Mouse (Mus musculus): ENCODE measurements around the gene Olfr154. TPM values are rescaled to one million over a fixed set of nuclear protein-coding genes. Genes with fewer than 3 reads are reported as not detected.

Olfr154 gene
- polyA plus RNA-seq (2012), result not detected in 2 replicates

DNA sequence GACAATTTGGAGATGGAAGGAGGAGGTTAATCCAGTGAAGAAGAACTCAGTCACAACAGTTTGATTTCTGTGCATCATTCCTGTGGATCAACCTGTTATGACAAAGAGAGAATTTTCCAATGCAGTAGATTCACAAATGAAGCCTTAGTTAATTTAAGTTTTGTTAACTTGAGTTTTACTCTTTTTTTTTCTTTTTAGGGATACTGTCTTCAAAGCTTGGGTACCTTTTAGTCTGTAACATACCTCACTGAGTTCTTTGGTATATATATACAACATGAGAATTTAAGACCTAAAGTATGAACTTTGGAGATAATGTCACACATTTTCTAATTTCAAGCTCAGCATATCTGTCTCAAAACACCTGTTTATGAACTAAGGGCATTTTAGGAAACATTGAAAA, at the start of gene Olfr154:
Gene Olfr154 (minus strand): TSS at position 101 of the 400 bp plus-strand sequence.

DNA sequence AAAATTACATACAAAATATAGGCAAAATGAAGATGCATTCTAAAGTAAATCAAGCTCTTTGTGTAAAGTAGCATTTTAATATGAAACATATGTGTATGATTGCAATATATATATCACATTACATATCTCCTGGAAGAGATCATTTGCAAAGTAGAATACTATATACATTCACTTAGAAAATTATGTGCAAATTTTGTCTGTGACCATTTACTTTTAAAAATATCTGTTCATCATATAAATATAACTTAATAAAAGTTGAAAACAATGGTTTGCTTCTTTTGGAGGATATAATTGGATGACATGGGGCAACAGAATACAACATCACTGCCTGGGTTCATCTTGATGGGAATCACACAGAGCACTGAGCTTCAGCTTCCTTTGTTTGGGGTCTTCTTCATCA, 24.9 kb upstream of the Olfr154 start, which contains the start of gene Olfr1008:
Gene Olfr1008 (plus strand): TSS at position 301 of the 400 bp plus-strand sequence.

DNA sequence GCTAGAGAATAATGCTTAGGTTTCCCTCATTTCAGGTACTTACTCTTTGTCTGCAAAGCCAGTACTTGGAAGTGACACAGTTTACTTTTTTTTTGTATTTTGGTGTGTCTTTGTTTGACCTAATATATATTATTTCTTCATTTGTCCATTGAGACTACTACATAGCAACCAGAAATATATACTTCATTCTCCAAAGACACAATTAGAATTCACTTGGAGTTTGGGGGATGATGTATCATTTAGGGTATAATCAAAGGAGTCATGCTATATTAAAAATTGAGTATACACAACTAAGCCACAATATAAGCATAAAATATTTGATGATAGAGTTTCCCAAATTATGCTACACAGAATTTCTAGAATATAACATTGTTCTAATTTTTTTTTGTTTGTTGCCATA, 14.4 kb upstream of the Olfr154 start, which contains the start of gene Olfr1006:
Gene Olfr1006 (minus strand): TSS at position 101 of the 400 bp plus-strand sequence.

DNA sequence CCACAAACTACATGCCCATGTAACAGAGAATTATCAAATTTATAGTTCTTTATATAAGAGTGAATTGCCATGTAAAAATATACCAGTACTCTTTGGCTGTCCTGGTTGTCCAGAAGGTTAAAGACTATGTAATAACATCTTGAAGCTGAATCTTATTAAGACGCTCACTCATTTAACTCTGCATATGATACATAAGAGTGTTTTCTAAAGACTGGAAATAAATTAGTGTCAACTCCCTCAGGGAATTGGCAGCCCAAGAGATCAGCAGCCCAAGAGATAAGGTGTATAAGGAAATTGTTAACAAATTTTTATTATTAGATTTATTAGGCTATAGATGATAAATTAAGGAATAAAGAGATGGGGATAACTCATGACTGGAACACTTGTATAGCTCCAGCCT, 13.7 kb downstream of the Olfr154 start, which contains the start of gene Olfr1002:
Gene Olfr1002 (minus strand): TSS at position 101 of the 400 bp plus-strand sequence.

Other genes starting within 250 kb of the Olfr154 start
- gene Olfr993, start 249.6 kb downstream of the Olfr154 start, polyA plus RNA-seq (2012), result not detected in 2 replicates
- gene Olfr994, start 228.0 kb downstream of the Olfr154 start, polyA plus RNA-seq (2012), result not detected in 2 replicates
- not detected in 2 replicates for gene Olfr995, start 220.8 kb downstream of the Olfr154 start, polyA plus RNA-seq (2012)
- gene 4833423E24Rik, start 145.4 kb downstream of the Olfr154 start, polyA plus RNA-seq (2012), result not detected in 2 replicates
- not detected in 2 replicates for gene Olfr996, start 85.2 kb downstream of the Olfr154 start, polyA plus RNA-seq (2012)
- gene Olfr998, start 75.5 kb downstream of the Olfr154 start, polyA plus RNA-seq (2012), result 0.06 TPM in 1 of 2 replicates, not detected in the other
- not detected in 2 replicates for gene Olfr1000, start 52.6 kb downstream of the Olfr154 start, polyA plus RNA-seq (2012)
- gene Olfr1002, start 13.8 kb downstream of the Olfr154 start, polyA plus RNA-seq (2012), result not detected in 2 replicates
- gene Olfr1006, start 14.3 kb upstream of the Olfr154 start, polyA plus RNA-seq (2012), result not detected in 2 replicates
- gene Olfr1008, start 25.0 kb upstream of the Olfr154 start, polyA plus RNA-seq (2012), result not detected in 2 replicates
- gene Olfr1009, start 51.0 kb upstream of the Olfr154 start, polyA plus RNA-seq (2012), result not detected in 2 replicates
- gene Olfr1012, start 98.3 kb upstream of the Olfr154 start, polyA plus RNA-seq (2012), result not detected in 2 replicates
- gene Olfr1013, start 102.6 kb upstream of the Olfr154 start, polyA plus RNA-seq (2012), result not detected in 2 replicates
- not detected in 2 replicates for gene Olfr1014, start 108.3 kb upstream of the Olfr154 start, polyA plus RNA-seq (2012)
- not detected in 2 replicates for gene Olfr1015, start 117.6 kb upstream of the Olfr154 start, polyA plus RNA-seq (2012)
- not detected in 2 replicates for gene Olfr1016, start 138.1 kb upstream of the Olfr154 start, polyA plus RNA-seq (2012)
- gene Olfr1018, start 154.0 kb upstream of the Olfr154 start, polyA plus RNA-seq (2012), result not detected in 2 replicates
- gene Olfr1019, start 181.0 kb upstream of the Olfr154 start, polyA plus RNA-seq (2012), result not detected in 2 replicates
- not detected in 2 replicates for gene Olfr1020, start 182.6 kb upstream of the Olfr154 start, polyA plus RNA-seq (2012)
- gene Olfr1022, start 204.1 kb upstream of the Olfr154 start, polyA plus RNA-seq (2012), result not detected in 2 replicates
- gene Olfr1023, start 221.2 kb upstream of the Olfr154 start, polyA plus RNA-seq (2012), result not detected in 2 replicates
- not detected in 2 replicates for gene Olfr1024, start 240.6 kb upstream of the Olfr154 start, polyA plus RNA-seq (2012)

Data from megakaryocyte-erythroid progenitor cell, adult 5 weeks (primary cell).